Mouse (Mus musculus) embryonic facial prominence, embryonic 11.5 days (tissue): Measurements from ENCODE around the gene Cd109. TPM values are rescaled to one million over a fixed set of nuclear protein-coding genes. Genes with fewer than 3 reads are reported as not detected.
A peak's percentile ranks its signal among the peaks of the same experiment; 100 is the strongest.

ENCODE experiments used
- ATAC-seq: fragments of 200-750 bp; cut with Nextera tagmentation; replicated peaks from 2 replicates; pipeline ENCODE4 v1.8.0; 2017; ENCODE audit warnings: low read depth; ENCODE audit not compliant: insufficient number of reproducible peaks, low FRiP score, low TSS enrichment
- DNase-seq: peaks from one replicate; pipeline ENCODE4 v3.0.0-alpha.2; 2015; ENCODE audit warnings: low spot score
- H3K27ac ChIP-seq: fragments of 300-500 bp; sonication (generic); replicated peaks from 2 replicates; pipeline ENCODE4 v1.5.1; 2014; ENCODE audit warnings: mild to moderate bottlenecking, low read depth, low read length, control low read depth
- H3K27me3 ChIP-seq: fragments of 300-500 bp; sonication (generic); 2 replicates; pipeline ENCODE4 v1.6.1; 2014; ENCODE audit warnings: mild to moderate bottlenecking, low read length, moderate library complexity, mixed read lengths; ENCODE audit not compliant: control insufficient read depth, insufficient read depth
- H3K36me3 ChIP-seq: fragments of 300-500 bp; sonication (generic); replicated peaks from 2 replicates; pipeline ENCODE4 v1.6.1; 2014; ENCODE audit warnings: low read depth, mild to moderate bottlenecking, low read length, moderate library complexity, mixed read lengths; ENCODE audit not compliant: control insufficient read depth, insufficient read depth
- H3K4me1 ChIP-seq: fragments of 300-500 bp; sonication (generic); 2 replicates; pipeline ENCODE4 v1.6.1; 2014; ENCODE audit warnings: low read length, mixed read lengths; ENCODE audit not compliant: control insufficient read depth, insufficient read depth
- H3K4me2 ChIP-seq: fragments of 300-500 bp; sonication (generic); 2 replicates; pipeline ENCODE4 v1.6.1; 2014; ENCODE audit warnings: low read depth, mild to moderate bottlenecking, control low read depth, low read length, moderate library complexity
- H3K4me3 ChIP-seq: fragments of 300-500 bp; sonication (generic); 2 replicates; pipeline ENCODE4 v1.5.1; 2014; ENCODE audit warnings: low read depth, low read length, control low read depth
- H3K9ac ChIP-seq: fragments of 300-500 bp; sonication (generic); replicated peaks from 2 replicates; pipeline ENCODE4 v1.6.1; 2014; ENCODE audit warnings: mild to moderate bottlenecking, control low read depth, low read length
- H3K9me3 ChIP-seq: fragments of 300-500 bp; sonication (generic); replicated peaks from 2 replicates; pipeline ENCODE4 v1.6.1; 2016; ENCODE audit warnings: mild to moderate bottlenecking, low read length, inconsistent platforms, mixed read lengths; ENCODE audit not compliant: control insufficient read depth
- WGBS: fragments of 180-500 bp; shearing (Covaris S2); extraction: QIAGEN DNeasy Blood & Tissue Kit; methylation state at CpG from one replicate; pipeline ENCODE4 v1.1.7; 2014; 5-methylcytosine and 5-hydroxymethylcytosine counted together
- polyA plus RNA-seq: library from polyadenylated mRNA; unstranded; fragments of >200 nt; fragmentation: Nextera tagmentation; extraction: Ambion mirVana; gene quantifications from 2 replicates; pipeline ENCODE4 v1.2.1, GENCODE M21; 2014

Gene Cd109
- polyA plus RNA-seq, 1 experiment from 2014 or later = 6.2 TPM

- no peak overlapping the region for H3K9ac ChIP-seq
- H3K27ac ChIP-seq = no peak overlapping the region
- H3K36me3 ChIP-seq = no peaks in the 10 kb centered on the region
- H3K4me2 ChIP-seq = no peak overlapping the region
- H3K4me1 ChIP-seq = no peaks in the 10 kb centered on the region
- no peak for ATAC-seq
- H3K9me3 ChIP-seq = no peaks in the 10 kb centered on the region
- DNase-seq = no peak
- no peaks in the 10 kb centered on the region for H3K27me3 ChIP-seq
- no peak overlapping the region for H3K4me3 ChIP-seq
Measured at GRCm38 (mm10) chr9:78649398-78649797, 34.1 kb downstream of the Cd109 start.

- ATAC-seq = no peak
- H3K4me2 ChIP-seq = no peak overlapping the region
- no peaks in the 10 kb centered on the region for H3K36me3 ChIP-seq
- H3K9me3 ChIP-seq = no peaks in the 10 kb centered on the region
- H3K9ac ChIP-seq = no peak overlapping the region
- WGBS = 84% methylated on average over 5 of the region's 5 CpGs
- no peak overlapping the region for H3K27ac ChIP-seq
- DNase-seq = no peak
- no peak overlapping the region for H3K4me3 ChIP-seq
- H3K4me1 ChIP-seq = no peaks in the 10 kb centered on the region
- no peaks in the 10 kb centered on the region for H3K27me3 ChIP-seq
Measured at GRCm38 (mm10) chr9:78657564-78657963, 42.2 kb downstream of the Cd109 start.

GRCm38 (mm10) chr9:78671446-78671985, 56.2 kb downstream of the Cd109 start:
- Histone ChIP-seq H3K27ac (no peak overlapping the region), H3K9me3 (no peaks in the 10 kb centered on the region), H3K36me3 (no peaks in the 10 kb centered on the region), H3K4me1 (no peaks in the 10 kb centered on the region), H3K9ac (no peak overlapping the region), H3K27me3 (no peaks in the 10 kb centered on the region), H3K4me3 (no peak overlapping the region), H3K4me2 (no peak overlapping the region)
- DNase-seq (no peak), ATAC-seq (no peak)
- 88% methylated on average over 13 of the region's 13 CpGs for WGBS

GRCm38 (mm10) chr9:78700691-78701090, 85.3 kb downstream of the Cd109 start:
- Histone ChIP-seq H3K4me3 (no peak overlapping the region), H3K4me1 (no peaks in the 10 kb centered on the region), H3K4me2 (no peak overlapping the region), H3K27me3 (no peaks in the 10 kb centered on the region), H3K9me3 (no peaks in the 10 kb centered on the region), H3K9ac (no peak overlapping the region), H3K36me3 (no peaks in the 10 kb centered on the region), H3K27ac (no peak overlapping the region)
- 0% methylated on average over 1 of the region's 1 CpGs for whole genome bisulfite sequencing
- ATAC-seq (no peak), DNase-seq (peak; percentile 75)

- no peaks in the 10 kb centered on the region for H3K4me1 ChIP-seq
- no peak for ATAC-seq
- no peaks in the 10 kb centered on the region for H3K27me3 ChIP-seq
- H3K4me3 ChIP-seq = no peak overlapping the region
- H3K9ac ChIP-seq = no peak overlapping the region
- no peaks in the 10 kb centered on the region for H3K36me3 ChIP-seq
- no peak for DNase-seq
- no peak overlapping the region for H3K4me2 ChIP-seq
- no peaks in the 10 kb centered on the region for H3K9me3 ChIP-seq
- WGBS = 91% methylated on average over 12 of the region's 12 CpGs
- H3K27ac ChIP-seq = no peak overlapping the region
Measured at GRCm38 (mm10) chr9:78702509-78703239, 87.3 kb downstream of the Cd109 start.

GRCm38 (mm10) chr9:78720888-78721798, 105.8 kb downstream of the Cd109 start:
- no peak overlapping the region for H3K27ac ChIP-seq
- no peaks in the 10 kb centered on the region for H3K27me3 ChIP-seq
- 75% methylated on average over 6 of the region's 6 CpGs for WGBS
- H3K9me3 ChIP-seq = no peaks in the 10 kb centered on the region
- ATAC-seq = no peak
- H3K4me2 ChIP-seq = no peak overlapping the region
- H3K9ac ChIP-seq = no peak overlapping the region
- H3K36me3 ChIP-seq = no peaks in the 10 kb centered on the region
- no peak overlapping the region for H3K4me3 ChIP-seq
- no peak for DNase-seq
- H3K4me1 ChIP-seq = no peaks in the 10 kb centered on the region

- WGBS = 74% methylated on average over 6 of the region's 6 CpGs
- DNase-seq (no peak), ATAC-seq (no peak)
- no peaks in the 10 kb centered on the region for H3K27me3 ChIP-seq
- no peaks in the 10 kb centered on the region for H3K36me3 ChIP-seq
- no peak overlapping the region for H3K9ac ChIP-seq
- H3K27ac ChIP-seq = no peak overlapping the region
- no peak overlapping the region for H3K4me2 ChIP-seq
- no peak overlapping the region for H3K4me3 ChIP-seq
- no peaks in the 10 kb centered on the region for H3K4me1 ChIP-seq
- no peaks in the 10 kb centered on the region for H3K9me3 ChIP-seq
Measured at GRCm38 (mm10) chr9:78731931-78732330, 116.6 kb downstream of the Cd109 start.

GRCm38 (mm10) chr9:78735519-78735918, 120.2 kb downstream of the Cd109 start:
- Histone ChIP-seq H3K9ac (no peak overlapping the region), H3K4me3 (no peak overlapping the region), H3K27ac (no peak overlapping the region), H3K27me3 (no peaks in the 10 kb centered on the region), H3K4me1 (no peaks in the 10 kb centered on the region), H3K4me2 (no peak overlapping the region), H3K36me3 (no peaks in the 10 kb centered on the region), H3K9me3 (no peaks in the 10 kb centered on the region)
- WGBS = 56% methylated on average over 3 of the region's 3 CpGs
- DNase-seq = peak; percentile 45
- no peak for ATAC-seq
